Mouse (Mus musculus) liver, embryonic 15.5 days (tissue): ENCODE results near the gene Cox19. TPM values are rescaled to one million over a fixed set of nuclear protein-coding genes. Genes with fewer than 3 reads are reported as not detected.

Experiments
- ATAC-seq: fragments of 200-750 bp; cut with Nextera tagmentation; 2 replicates; pipeline ENCODE4 v1.8.0; 2017; ENCODE audit warnings: moderate number of reproducible peaks, mild to moderate bottlenecking, moderate library complexity; ENCODE audit not compliant: insufficient read depth
- H3K27ac ChIP-seq: fragments of 300-500 bp; sonication (generic); replicated peaks from 2 replicates; pipeline ENCODE4 v1.5.1; 2015; ENCODE audit warnings: mild to moderate bottlenecking, inconsistent platforms
- H3K27me3 ChIP-seq: fragments of 300-500 bp; sonication (generic); 2 replicates; pipeline ENCODE4 v1.6.1; 2015; ENCODE audit warnings: mild to moderate bottlenecking, inconsistent platforms
- H3K36me3 ChIP-seq: fragments of 300-500 bp; sonication (generic); replicated peaks from 2 replicates; pipeline ENCODE4 v1.6.1; 2015; ENCODE audit warnings: moderate library complexity, mild to moderate bottlenecking, inconsistent platforms
- H3K4me1 ChIP-seq: fragments of 300-500 bp; sonication (generic); replicated peaks from 2 replicates; pipeline ENCODE4 v1.6.1; 2015; ENCODE audit warnings: inconsistent platforms
- H3K4me2 ChIP-seq: fragments of 300-500 bp; sonication (generic); 2 replicates; pipeline ENCODE4 v1.6.1; 2015; ENCODE audit warnings: moderate library complexity, mild to moderate bottlenecking, inconsistent platforms
- H3K4me3 ChIP-seq: fragments of 300-500 bp; sonication (generic); replicated peaks from 2 replicates; pipeline ENCODE4 v1.5.1; 2015; ENCODE audit warnings: mild to moderate bottlenecking, inconsistent platforms
- H3K9ac ChIP-seq: fragments of 300-500 bp; sonication (generic); 2 replicates; pipeline ENCODE4 v1.6.1; 2015; ENCODE audit warnings: moderate library complexity, mild to moderate bottlenecking, inconsistent platforms
- H3K9me3 ChIP-seq: fragments of 300-500 bp; sonication (generic); replicated peaks from 2 replicates; pipeline ENCODE4 v1.6.1; 2016; ENCODE audit warnings: inconsistent platforms
- WGBS: fragments of 180-500 bp; shearing (Covaris S2); methylation state at CpG from one replicate; pipeline ENCODE4 v1.1.7; 2015; ENCODE audit warnings: mixed read lengths; ENCODE audit not compliant: insufficient replicate concordance; 5-methylcytosine and 5-hydroxymethylcytosine counted together
- microRNA counts: library from miRNA; unstranded; fragments of <30 nt; microRNA quantifications from one replicate; lab custom pipeline; 2016
- microRNA-seq: library from miRNA; unstranded; fragments of <30 nt; microRNA quantifications from one replicate; pipeline ENCODE4, GENCODE M21; 2016
- polyA plus RNA-seq: library from polyadenylated mRNA; unstranded; fragments of >200 nt; fragmentation: Nextera tagmentation; extraction: Ambion mirVana; gene quantifications from 2 replicates; pipeline ENCODE4 v1.2.1, GENCODE M21; 2015

The Cox19 gene
- polyA plus RNA-seq, 1 experiment from 2014 or later, result 49.3 TPM

DNA sequence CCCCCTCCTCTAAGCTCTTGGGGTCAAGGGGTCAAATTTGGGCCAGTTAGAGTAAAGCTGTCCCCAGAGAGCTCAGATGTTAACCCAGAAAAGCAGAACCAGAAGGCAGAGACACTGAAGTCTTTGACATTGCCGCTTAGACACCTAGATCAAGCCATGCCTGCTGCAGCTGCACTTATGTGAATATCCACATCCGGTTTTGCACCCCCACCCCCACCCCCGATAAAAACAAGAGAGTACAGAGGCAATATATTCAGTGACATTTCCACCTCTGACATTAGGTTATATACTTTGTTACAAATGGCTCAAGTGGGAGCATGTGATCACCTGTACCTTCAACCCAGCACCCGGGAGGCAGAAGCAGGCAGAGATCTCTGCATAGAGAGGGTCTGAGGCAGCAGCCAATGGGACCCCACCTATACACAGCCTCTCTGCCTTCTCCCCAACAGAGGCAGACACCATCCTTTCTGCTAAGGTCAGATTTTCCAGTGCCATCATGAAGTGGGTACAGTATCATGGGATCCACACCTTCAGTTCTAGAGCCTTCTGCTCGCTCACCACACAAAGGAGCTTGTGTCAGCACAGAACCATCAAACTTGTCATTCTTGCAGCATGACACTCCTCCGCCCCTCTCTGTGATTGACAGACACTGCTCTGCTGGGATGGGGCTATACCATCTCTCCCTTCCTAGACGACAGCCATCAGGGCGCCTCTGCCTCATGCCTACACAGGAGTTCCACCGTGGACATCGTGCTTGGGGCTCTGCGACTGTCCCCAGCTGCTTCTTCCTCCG lies 60.6 kb downstream of the Cox19 start:
- Histone ChIP-seq H3K36me3 (no peaks in the 10 kb centered on the region), H3K4me2 (no peak overlapping the region), H3K27ac (no peak overlapping the region), H3K4me3 (no peak overlapping the region), H3K4me1 (peaks cover 32% of the 10 kb centered on the region), H3K9ac (no peak overlapping the region), H3K27me3 (no peaks in the 10 kb centered on the region), H3K9me3 (no peaks in the 10 kb centered on the region)
- no peak for ATAC-seq
- WGBS, result 71% methylated on average over 12 of the region's 12 CpGs

DNA sequence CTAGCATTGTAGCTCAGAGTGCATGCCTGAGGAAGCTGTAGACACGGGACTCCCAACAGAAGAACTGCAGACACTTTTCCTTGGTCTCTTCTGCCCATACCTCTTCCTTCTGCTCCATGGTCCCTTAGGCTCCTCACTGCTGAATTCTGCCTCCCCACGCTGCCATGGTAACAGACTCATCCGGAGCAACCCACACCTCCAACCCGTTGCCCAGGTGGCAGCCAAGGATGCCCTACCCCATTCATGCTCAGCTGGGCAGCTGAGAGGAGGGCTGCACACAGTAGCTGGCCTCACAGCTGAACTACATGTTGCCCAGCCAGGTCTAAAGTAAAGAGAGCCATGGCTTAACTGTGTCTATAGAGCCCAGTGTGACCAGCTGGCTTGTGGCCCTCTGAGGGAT lies 62.6 kb downstream of the Cox19 start:
- Histone ChIP-seq H3K36me3 (no peaks in the 10 kb centered on the region), H3K27ac (peak overlapping the region; percentile 68; the same call in 1 of the 2 replicates), H3K4me1 (peaks cover 45% of the 10 kb centered on the region), H3K4me3 (no peak overlapping the region), H3K27me3 (no peaks in the 10 kb centered on the region), H3K9ac (no peak overlapping the region), H3K9me3 (no peaks in the 10 kb centered on the region), H3K4me2 (no peak overlapping the region)
- 51% methylated on average over 4 of the region's 4 CpGs for WGBS
- ATAC-seq, result no peak

DNA sequence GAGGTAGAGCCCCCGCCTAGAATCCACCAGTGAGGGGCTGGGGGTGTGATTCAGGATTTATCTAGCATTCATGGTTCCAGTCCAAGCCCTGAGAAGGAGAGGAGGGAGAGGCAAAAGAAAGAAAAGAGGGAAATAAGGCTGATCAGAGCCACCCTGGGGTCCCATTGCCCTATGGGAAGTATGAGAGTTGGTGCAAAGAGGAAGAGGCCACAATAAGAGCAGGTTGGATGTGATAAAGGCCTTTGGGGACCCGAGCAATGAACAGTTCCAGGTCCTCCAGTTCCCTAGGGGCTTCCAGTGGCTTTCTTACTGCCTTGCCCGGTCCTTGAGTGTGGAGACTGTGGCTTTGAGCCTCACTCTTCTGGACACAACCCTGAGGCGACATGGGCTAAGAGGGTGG lies 63.4 kb downstream of the Cox19 start:
- no peak for ATAC-seq
- Histone ChIP-seq H3K27me3 (no peaks in the 10 kb centered on the region), H3K9me3 (no peaks in the 10 kb centered on the region), H3K4me3 (no peak overlapping the region), H3K36me3 (no peaks in the 10 kb centered on the region), H3K4me1 (peaks cover 46% of the 10 kb centered on the region), H3K9ac (no peak overlapping the region), H3K27ac (peak overlapping the region; percentile 68), H3K4me2 (no peak overlapping the region)
- 48% methylated on average over 4 of the region's 4 CpGs for WGBS

DNA sequence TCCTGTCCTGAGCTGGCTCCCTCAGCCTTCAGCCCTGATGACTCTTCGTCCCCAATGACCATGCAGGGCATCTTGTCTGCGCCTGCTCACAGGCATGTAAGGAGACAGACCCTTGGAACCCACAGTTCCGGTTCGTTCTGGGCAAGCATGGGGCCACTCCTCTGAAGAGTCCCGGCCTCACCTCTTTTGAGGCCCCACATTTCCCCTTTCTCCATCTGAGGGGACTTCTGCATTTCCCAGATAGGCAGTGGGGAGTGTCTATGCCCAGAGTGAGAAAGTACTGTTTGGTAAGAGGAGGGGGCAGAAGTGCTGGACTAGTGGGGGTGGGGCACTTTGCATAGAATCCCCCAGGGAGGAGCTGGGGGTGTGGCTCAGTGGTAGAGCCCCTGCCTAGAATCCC lies 64.1 kb downstream of the Cox19 start:
- WGBS, result 7% methylated on average over 5 of the region's 5 CpGs
- H3K9ac ChIP-seq, result no peak overlapping the region

More for the DNA sequence above, 64.1 kb downstream of the Cox19 start:
- H3K4me1 ChIP-seq, result peaks cover 51% of the 10 kb centered on the region
- no peak overlapping the region for H3K4me3 ChIP-seq
- peak overlapping the region; percentile 23 for H3K4me2 ChIP-seq
- H3K36me3 ChIP-seq, result no peaks in the 10 kb centered on the region
- H3K27ac ChIP-seq, result peak overlapping the region; percentile 72
- no peaks in the 10 kb centered on the region for H3K9me3 ChIP-seq
- peak; percentile 63 for ATAC-seq
- H3K27me3 ChIP-seq, result no peaks in the 10 kb centered on the region

MicroRNA genes within 50 kb of the gene (microRNA counts, 519-probe panel; counts per million panel counts)
- microRNA mmu-miR-339-3p (lab: Ali Mortazavi, UCI), result not detected
- not detected for microRNA mmu-miR-339-5p (lab: Ali Mortazavi, UCI)

Small RNAs within 50 kb of the gene (microRNA-seq; reads per million reads assigned to microRNA genes)
- gene Mir339, result 859 reads per million, percentile 75 among the genes with 10 or more reads in this experiment

Other genes starting within 250 kb of the Cox19 start
- 1.0 and 1.1 TPM in 2 replicates for gene Prkar1b, start 201.4 kb downstream of the Cox19 start, polyA plus RNA-seq
- gene Dnaaf5, start 201.2 kb downstream of the Cox19 start, polyA plus RNA-seq, result 2.4 and 2.5 TPM in 2 replicates
- 20.0 and 21.9 TPM in 2 replicates for gene Sun1, start 150.8 kb downstream of the Cox19 start, polyA plus RNA-seq
- 107 and 109 TPM in 2 replicates for gene Get4, start 99.1 kb downstream of the Cox19 start, polyA plus RNA-seq
- 4.3 and 5.2 TPM in 2 replicates for gene Adap1, start 25.8 kb downstream of the Cox19 start, polyA plus RNA-seq
- gene Cyp2w1, start 1.2 kb upstream of the Cox19 start, polyA plus RNA-seq, result not detected in 2 replicates
- 25.0 and 26.4 TPM in 2 replicates for gene Gpr146, start 26.3 kb upstream of the Cox19 start, polyA plus RNA-seq
- 1.9 and 2.4 TPM in 2 replicates for gene C130050O18Rik, start 53.9 kb upstream of the Cox19 start, polyA plus RNA-seq
- gene Gper1, start 71.7 kb upstream of the Cox19 start, polyA plus RNA-seq, result 0.10 and 0.14 TPM in 2 replicates
- gene 3110082I17Rik, start 109.1 kb upstream of the Cox19 start, polyA plus RNA-seq, result 12.0 and 12.3 TPM in 2 replicates
- 2.6 and 3.2 TPM in 2 replicates for gene Zfand2a, start 133.1 kb upstream of the Cox19 start, polyA plus RNA-seq
- gene Uncx, start 192.1 kb upstream of the Cox19 start, polyA plus RNA-seq, result not detected in 2 replicates